Mouse (Mus musculus) ovary, postnatal 36 days (tissue): ENCODE data around the gene Hexim1.

ENCODE experiments used
- DNase-seq: peaks from one replicate; pipeline ENCODE4 v3.0.0; 2022; ENCODE audit warnings: low spot score, mixed read lengths

Hexim1 gene

DNA sequence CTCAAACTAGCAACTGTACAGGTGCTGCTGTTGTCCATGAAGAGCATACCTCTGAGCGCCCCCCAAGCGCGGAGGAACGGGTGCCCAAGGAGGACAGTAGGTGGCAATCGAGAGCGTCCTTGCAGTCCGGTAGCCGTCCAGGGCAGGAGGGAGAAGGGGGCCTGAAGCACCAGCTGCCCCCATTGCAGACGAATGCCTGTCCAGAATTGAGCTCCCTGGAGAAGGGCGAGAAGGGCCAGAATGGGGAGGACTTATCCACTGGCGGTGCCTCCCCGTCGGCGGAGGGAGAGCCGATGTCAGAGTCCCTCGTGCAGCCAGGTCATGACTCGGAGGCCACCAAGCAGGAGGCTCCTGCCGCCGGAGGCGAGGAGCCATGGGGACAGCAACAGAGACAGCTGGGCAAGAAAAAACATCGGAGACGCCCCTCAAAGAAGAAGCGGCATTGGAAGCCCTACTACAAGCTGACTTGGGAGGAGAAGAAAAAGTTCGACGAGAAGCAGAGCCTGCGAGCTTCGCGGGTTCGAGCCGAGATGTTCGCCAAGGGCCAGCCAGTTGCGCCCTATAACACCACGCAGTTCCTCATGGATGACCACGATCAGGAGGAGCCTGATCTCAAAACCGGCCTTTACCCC lies 1.0 kb downstream of the Hexim1 start:
- peak; percentile 81 for DNase-seq

DNA sequence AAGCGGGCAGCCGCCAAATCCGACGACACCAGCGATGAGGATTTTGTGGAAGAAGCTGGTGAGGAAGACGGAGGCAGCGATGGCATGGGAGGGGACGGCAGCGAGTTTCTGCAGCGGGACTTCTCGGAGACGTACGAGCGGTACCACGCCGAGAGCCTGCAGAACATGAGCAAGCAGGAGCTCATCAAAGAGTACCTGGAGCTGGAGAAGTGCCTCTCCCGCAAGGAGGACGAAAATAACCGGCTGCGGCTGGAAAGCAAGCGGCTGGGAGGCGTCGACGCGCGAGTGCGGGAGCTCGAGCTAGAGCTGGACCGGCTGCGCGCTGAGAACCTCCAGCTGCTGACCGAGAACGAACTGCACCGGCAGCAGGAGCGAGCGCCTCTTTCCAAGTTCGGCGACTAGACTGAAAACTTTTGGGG lies 1.6 kb downstream of the Hexim1 start:
- DNase-seq, result peak; percentile 54

DNA sequence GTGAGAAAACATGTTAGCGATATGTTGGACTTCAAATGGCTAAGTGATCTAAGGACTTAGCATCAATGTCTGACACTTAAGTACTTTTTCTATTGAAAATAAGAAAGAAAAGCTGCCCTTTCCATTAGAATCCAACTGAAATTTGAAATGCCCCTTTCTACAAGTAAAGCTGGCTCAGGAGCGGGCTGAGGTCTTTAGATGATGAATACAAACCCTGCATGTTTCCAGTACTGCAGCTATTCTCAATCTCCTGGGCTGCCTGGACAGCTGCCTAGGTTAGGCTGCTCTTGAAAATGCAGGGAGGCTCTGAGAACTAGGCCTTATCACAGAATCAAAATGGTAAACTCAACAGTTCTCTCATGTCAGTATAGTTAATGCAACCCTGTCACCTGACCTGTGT lies 2.8 kb downstream of the Hexim1 start:
- no peak for DNase-seq

DNA sequence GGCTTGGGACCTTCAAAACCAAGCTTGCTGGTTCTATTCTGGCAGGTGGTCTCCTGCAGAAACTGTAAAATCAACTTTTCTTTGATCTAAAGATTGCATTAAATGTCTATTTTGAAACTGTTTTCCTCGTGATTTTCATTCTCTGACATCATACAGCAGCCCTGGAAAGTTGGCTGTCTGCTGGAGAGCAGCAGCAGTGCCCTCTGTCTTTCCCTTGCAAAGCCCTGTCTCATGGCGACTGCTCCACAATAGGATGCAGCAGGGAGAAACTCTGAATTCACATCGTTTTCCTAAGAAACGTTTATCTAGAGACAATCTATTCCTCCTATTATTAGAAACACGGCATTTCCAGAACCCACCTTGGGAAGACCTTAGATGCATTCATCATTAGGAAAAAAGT lies 3.6 kb downstream of the Hexim1 start:
- no peak for DNase-seq

DNA sequence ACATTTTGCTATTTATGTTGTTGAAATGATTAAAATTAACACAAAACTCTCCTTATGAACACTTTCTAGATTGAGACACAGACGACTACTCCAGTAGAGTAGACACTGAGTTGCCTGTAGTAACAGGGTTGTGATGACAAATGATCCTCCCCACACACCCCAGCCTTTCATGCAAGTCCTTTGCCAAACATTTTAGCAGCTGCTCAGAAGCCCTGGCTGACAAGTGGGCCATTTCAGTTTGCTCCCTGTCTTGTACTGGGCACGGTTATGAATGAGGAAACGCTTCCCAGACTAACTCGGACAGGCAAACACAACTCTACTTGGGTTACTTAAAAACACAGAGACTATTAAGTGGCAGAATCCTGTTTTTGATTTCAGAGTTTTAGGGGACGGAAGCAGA lies 4.3 kb downstream of the Hexim1 start:
- DNase-seq, result no peak

DNA sequence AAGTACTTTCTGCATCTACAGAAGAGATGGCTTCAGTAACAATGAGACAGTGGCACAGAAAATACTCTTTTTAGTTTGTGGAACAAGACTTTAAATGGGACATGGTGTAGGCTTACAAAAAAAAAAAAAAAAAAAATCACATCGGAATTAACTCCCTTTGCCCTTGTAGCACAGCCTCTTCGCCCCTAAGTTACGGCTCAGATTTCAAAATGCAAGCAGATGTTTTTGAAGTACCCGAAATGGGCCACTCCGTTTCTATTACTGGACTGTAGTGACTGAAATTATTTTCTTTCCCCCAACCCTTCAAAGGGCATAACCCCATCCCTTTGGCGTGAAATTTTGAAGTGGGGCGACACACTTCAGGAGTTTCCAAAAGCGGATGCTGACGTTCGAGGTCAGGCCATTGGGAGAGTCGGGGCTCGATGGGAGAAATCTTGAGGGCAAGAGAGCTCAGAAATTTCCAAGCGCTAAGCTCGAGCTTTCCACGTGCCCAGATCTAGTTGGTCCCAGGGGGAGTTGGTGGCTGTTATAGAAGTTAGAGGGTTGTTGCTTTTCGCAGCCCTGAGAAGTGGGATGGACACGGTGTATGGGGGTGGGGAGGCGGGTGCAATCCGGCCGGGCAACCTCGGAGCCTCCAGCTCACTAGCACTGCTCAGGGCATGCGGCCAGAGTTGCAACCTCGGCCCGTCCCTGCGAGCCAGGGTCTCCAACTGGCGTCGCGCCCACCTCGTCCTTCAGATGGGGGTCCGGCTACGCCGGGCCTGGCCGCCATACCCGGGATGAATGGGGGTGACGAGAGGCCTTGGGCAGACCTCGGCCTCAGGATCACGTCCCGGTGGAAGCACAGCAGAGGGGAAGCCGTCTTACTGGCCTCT lies 15.9 kb downstream of the Hexim1 start, which contains the start of gene Hexim2:
Hexim2 (plus strand) TSS at position 729 of the 875 bp plus-strand sequence.
- peak; percentile 75 for DNase-seq

DNA sequence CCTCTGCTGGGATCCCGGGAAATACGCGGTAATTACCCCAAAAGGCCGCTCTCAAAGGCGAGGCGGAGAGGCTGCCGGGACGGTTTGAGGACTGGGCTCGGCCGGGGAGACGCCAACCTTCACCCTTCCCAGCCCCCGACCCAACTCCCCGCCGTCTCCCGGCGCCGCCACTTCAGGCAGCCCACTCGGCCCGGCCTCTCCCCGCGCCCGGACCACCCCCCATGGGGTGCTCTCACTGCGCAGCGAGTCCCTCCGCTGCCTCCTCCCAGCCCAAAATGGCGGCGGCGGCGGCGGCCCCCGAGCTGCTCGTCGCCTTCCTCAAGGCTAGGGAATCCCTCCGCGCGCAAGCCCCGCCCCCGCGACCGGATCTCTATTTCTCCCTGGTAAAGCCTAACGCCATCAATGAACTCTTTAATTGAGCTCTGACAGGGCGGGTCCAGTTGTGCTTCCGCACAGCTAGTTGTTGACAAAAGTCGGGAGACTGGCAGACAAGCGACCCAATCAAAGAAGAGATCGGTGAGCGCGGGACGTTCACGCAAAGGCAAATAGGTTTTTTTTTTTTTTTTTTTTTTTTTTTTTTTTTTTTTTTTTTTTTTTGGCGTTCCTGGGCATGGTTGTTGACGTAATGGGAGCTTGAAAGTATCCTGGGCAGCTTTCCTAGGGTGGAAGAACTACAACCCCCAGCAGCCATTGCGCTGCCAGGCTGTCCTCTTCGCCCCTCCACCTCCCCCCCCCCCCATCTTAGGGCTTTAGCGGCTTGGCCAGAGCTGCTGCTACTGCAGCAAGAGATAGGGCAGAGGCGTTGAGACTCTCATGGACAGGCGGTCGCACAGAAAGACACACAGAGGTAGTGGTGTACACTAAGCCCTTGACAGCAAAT lies 16.8 kb downstream of the Hexim1 start:
- peak; percentile 99 for DNase-seq

DNA sequence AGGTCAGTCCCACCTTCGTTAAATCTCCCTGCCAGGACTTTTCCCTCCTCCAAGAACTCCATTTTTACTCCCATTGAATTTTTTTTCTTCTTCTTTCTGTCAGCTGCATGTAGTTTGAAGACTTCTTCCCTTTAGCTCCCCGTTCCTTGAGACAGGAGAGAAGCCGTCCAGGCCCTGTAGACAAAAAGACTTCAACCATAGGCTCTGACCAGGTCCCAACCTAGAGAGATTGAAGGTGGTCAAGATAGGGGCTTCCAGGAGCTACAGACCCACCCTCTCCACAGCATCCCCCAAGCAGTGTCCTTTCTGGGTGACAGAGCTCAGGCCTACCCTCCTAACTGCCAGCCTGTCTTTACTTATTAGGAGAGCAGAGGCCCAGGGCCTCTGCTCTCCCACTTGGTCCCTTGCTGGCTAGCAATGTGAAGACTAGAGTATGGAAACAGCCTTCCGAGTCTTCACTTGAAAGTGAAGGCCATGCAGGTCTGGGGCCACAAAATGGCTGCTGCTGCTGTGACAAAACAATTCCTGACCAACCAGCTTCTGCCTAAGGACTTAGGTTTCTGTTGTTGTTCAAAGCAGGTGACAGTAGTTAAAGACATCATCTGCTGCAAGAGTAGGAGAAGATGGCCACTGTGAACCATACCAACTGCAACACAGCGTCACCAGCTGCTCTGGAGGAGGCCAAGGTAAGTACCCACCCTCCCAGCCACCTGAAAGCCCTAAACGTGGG lies 17.6 kb downstream of the Hexim1 start:
- no peak for DNase-seq

DNA sequence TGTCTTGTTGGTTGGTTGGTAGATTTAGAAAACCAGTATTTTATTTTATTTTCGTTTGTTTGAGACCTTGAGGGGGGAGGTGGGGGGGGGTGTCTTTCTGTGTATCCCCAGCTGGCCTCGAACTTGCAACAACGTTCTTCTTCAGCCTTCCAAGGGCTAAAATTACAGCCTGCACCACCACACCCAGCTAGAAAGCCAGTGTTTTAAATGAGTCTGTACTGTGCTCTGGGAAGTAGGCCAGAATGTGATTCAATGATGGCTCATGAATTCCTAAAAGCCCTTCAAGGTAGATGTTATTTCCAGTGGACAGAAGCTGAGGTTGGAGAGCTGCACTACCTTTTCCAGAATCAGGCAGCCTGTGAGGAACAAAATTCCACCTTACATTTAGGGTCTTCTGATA lies 18.2 kb downstream of the Hexim1 start:
- no peak for DNase-seq

DNA sequence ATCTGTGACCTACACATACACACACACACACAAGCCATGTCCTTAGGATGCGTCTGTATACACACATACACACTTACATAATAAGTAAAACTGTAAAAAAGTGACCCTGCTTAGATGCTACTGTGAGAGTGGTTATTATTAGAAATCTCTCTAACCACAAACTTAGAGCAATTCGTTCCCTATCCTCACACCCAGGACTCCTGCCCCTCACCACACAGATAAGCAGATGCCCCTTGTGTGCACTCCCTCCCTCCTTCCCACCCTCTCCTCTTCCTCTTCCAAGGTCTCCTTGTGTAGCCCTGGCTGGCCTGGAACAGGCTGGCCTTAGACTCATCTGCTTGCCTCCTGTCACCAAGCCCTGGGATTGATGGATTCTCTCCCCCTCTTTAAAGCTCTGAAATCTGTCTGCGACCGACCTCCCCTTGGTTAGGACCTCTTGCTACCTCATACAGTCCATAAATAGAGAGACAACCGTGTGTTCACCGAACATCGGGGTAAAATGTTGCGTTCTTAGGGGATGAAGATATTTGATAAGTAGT lies 20.1 kb downstream of the Hexim1 start:
- DNase-seq, result no peak

DNA sequence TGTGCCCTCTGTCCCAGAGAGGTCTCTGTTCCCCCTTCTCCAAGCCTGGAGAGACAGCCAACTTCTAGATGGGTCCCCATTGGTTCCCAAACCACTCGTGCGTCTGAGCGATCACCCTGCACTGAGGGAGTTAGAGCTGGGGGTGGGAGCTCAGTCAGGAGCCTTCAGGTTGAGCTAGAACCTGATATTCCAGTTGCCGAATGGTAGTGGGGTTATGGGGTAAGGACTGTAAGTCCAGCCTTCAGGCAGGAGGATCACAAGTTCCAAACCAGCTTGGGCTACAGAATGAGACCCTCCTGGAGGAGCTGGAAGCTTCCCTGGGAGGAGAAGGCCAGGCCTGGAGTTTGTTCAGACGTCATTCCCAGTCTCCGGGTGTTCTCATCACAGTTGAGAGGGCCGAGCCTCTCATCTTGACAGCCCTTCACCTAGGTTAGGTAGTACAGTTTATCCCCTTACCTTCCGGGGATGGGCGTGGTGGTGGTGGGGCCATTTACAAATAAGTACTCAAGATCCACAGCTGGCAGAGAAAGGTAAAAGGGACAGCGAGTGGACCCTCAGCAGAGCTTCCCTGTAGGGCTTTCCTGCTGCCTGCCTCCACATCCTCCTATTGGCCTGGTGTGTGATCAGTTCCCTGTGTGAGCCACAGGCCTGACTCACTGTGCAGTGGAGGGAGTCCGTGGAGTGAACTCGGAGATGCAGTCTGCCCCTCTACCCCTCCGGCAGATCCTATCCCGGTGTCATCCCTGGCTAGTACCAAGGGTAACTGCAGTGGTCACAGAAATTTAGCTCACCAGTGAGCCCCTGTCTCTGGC lies 24.1 kb downstream of the Hexim1 start:
- no peak for DNase-seq

DNA sequence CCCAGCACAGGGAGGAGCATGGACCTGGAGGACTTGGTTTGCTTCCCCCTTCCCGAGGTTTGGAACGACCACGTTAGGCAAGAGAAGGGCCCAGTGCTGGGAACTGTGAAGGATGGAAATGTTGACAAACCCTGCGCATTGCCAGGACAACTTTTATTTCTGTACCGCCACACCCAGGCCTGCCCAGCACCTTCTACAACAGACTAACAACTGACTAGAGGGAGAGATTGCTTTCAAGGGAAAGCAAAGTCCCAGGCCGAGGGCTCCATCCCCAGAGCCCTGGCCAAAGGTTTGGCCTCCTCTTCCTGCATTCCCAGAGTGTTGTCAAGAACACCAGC lies 24.7 kb downstream of the Hexim1 start:
- DNase-seq, result no peak

DNA sequence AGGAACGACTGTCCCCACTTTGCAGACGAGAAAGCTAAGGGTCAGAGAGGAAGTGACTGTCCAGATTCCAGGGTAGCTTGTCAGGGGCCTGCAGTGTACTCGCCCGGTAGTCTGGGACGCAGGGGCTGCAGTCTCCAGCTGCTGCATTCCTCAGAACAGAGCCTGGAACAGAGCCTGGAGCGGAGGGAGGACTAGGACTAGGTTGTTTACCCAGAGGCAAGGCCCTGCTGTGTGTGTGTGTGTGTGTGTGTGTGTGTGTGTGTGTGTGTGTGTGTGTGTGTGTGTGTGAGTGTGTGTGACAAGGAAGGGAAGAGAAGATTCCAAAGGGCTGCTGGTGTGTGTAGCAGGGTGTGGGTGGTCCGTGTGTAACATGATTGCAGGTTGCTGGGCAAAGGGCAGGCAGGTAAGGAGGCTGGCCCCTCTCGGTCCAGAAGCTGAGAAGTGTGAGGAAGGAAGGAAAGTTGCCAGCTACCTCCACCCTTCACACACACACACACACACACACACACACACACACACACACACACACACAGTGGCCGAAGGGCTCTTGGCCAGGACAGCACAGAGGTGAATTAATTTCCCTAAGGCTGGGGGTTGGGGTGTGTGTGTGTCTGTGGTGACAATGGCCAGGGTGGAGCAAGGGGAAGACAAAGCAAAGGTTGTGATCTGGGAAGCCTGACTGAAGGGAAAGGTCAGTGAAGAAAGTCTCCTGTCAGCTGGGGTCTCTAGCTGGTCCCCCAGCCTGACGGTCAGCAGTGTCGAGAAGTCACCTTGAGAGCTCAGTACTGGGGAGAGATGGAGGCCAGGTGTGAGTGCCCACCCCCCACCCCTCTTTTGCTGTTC lies 25.3 kb downstream of the Hexim1 start:
- DNase-seq, result peak; percentile 70

DNA sequence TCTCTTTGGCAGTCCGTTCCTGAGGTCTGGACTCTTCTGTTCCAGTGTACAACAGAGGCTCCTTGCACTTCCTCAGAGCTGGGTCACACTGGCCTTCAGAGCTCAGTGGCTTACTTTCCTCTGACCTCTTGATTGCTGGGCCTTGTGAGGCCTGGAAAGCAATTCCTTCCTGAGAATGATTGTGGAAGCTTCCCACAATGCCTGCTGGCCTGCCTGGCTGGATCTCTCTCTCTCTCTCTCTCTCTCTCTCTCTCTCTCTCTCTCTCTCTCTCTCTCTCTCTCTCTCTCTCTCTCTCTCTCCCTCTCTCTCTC lies 25.9 kb downstream of the Hexim1 start:
- no peak for DNase-seq

DNA sequence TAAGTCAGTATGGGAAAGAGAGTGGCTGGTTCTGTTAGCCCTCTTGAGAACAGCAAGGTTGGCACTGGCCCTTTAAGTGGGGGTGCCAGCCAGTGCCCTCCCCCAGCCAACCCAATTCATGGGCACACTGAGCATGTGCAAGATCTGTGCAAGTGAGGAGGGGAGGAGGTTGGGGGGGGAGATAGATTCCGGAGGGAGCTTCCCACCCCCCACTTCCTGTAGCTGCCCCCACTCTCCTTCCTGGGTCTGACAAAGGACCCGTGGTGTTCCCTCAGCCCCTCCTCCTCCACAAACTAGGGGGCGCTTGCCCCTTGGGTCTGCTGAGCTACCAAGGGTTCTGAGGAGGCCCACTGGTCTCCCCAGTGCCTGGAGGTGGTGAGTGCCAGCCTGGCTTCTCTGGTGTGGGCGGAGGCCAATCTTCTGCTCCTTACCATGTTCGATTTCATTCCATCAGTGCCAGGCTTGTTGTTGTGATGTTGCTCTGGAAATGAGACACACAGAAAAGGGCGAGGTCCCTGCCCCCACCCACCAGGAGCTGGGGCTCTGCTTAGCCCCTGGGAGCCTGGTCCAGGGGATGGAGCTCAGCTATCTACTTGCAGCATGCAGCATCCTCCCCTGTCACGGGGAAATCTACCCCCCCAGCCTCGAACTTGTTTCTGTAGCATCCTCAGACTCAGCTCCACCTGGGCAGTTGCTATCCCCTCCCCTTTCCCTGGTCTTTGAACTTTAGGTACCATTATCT lies 26.6 kb downstream of the Hexim1 start:
- DNase-seq, result peak; percentile 77

DNA sequence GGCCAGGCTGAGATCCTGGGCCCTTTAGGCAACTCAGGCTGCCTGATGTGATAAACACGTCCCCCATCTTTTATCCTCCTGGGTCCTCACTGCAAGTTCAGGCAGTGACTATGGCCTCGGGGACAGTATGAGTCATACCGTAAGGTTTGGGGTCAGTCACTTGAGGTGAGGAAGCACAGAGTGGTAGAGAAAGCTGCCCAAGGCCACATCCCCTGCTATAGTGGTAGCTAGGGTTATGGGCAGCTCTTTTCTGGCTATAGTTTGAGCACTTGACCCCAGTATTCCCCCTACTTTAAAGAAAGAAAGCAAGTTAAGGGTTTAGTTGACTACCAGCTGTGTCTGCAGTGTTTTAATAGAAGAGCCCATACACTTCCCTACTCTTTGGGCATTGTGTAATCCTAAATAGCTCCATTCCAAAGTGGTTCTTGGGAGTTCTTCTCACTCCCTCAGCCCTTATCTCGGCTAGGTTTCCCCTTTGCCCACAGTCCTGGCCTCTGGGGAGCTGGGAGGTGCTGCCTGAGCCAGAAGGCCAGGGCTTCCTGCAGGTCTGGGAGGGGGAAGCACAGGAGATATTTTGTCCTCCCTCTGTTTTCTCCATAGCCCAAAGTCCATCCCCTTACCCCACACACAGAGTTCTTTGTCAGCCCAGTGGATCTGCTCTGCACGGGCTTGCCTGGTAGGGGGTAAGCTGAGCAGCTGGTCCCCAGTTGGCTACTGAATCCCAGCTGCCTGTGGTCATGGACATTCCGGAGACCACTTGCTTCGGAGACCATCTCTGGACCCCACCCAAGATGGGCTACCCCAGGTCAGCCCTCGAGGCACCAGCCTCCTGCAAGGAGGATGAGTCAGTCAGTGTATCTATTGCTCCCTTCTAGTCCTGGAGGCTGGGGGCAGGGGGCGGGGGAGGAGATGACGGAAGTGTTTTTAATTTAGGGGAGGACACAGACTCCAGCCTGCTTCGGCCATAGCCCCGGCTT lies 28.6 kb downstream of the Hexim1 start:
- peak; percentile 44 for DNase-seq

DNA sequence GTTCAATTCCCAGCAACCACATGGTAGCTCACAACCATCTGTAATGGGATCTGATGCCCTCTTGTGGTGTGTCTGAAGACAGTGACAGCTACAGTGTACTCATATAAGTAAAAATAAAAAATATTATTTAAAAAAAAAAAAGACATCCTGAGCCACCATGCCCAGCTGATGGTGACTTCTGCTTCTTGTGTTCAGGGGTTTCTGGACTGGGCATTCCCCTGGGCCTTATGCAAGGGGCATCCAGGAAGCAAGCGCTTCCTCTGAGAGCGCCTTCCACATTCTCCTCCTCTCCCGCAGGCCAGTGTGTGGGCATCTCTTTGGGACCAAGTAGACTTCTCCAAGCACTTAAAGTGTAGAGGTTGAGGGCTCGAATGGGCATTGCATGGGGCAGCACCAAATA lies 30.4 kb downstream of the Hexim1 start:
- no peak for DNase-seq

DNA sequence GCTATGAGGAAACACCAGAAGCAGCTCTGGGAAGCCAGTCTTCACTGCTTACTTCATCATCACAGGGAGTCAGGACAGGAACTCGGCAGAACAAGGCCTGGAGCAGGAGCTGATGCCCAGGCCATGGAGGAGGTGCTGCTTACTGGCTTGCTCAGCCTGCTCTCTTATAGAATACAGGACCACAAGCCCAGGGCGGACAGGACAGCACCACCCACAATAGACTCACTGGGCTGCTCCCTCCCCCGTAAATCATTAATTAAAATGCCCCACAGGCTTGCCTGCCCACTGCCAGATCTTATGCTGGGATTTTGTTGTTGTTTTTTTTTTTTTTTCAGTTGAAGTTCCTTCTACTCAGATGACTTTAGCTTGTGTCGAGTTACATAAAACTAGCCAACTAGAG lies 31.7 kb downstream of the Hexim1 start:
- no peak for DNase-seq
